Mouse (Mus musculus) adipose tissue, adult 10 weeks (tissue): ENCODE data around the gene Psph. TPM values are rescaled to one million over a fixed set of nuclear protein-coding genes. Genes with fewer than 3 reads are reported as not detected.

Experiments
- polyA plus RNA-seq: library from polyadenylated mRNA; stranded (reverse); fragments of 350-450 nt; fragmentation: Illumina TruSeq; extraction: RNeasy Lipid Tissue Mini Kit (QIAGEN cat#74804); gene quantifications from one replicate; pipeline ENCODE4 v1.2.3, GENCODE M21; 2014; ENCODE audit warnings: low read depth, low replicate concordance

The Psph gene
- polyA plus RNA-seq, result 37.1 TPM

DNA sequence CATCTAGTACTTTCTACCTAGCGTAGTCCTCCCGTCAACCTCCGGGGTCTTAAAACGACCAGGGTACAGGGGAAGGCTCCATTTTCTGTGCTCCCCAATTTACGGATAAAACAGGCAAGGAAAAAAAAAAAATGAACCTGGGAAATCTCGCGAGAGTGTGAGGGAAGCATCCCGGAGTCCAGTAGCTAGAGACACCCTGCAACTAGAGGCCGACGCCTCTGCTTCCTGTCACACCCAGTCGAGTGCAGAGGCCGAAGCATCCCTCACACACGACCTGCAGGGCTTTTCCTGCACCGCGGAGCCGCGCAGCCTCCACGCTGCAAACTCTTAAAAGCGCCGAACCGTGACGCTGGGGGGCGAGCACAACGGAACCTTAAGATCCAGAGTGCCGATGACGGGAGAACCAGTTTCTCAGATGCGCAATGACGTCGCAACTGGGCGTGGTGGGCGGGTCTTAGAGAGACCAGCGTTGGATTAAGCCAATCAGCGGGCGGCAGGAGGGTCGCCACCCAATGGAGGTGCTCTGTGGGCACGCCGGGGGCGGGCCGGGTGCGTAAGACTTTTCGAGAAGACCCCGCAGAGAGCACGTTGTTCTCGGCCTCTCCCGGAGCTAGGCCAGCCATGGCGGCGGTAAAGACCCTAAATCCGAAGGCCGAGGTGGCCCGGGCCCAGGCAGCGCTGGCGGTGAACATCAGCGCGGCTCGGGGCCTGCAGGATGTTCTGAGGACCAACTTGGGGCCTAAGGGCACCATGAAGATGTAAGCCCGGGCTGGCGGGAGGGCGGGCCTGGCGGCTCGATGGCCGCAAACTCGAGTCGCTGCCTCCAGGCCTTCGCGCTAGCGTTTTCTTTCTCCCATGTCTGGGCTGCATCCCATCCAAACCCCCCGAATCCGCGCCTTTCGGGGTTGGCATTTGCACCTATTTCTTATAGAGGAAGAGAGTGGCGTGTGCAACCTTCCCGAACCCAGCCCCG, at the start of gene Psph:
Gene Psph, minus strand, starts transcription at position 632 of the 973 bp plus-strand sequence.

GRCm38 (mm10) chr5:129724834-129725773, 62.1 kb downstream of the Psph start, which contains the start of gene Nipsnap2:
Gene Nipsnap2 (plus strand): TSS chr5:129725063.

Other genes with a start within 250 kb of the Psph start
- gene Mmp17, start 203.3 kb downstream of the Psph start, polyA plus RNA-seq, result 1.7 TPM
- 2.3 TPM for gene Zfp11, start 117.3 kb downstream of the Psph start, polyA plus RNA-seq
- gene Sept14, start 78.9 kb downstream of the Psph start, polyA plus RNA-seq, result not detected
- gene Mrps17, start 72.0 kb downstream of the Psph start, polyA plus RNA-seq, result 69.8 TPM
- gene Nipsnap2, start 62.4 kb downstream of the Psph start, polyA plus RNA-seq, result 60.8 TPM
- 34.2 TPM for gene Sumf2, start 59.5 kb upstream of the Psph start, polyA plus RNA-seq
- gene Chchd2, start 100.0 kb upstream of the Psph start, polyA plus RNA-seq, result 523 TPM
- gene Zbed5, start 108.3 kb upstream of the Psph start, polyA plus RNA-seq, result 6.5 TPM
- gene Phkg1, start 111.1 kb upstream of the Psph start, polyA plus RNA-seq, result 14.6 TPM
- 23.8 TPM for gene Nupr1l, start 121.1 kb upstream of the Psph start, polyA plus RNA-seq
- gene Vkorc1l1, start 154.5 kb upstream of the Psph start, polyA plus RNA-seq, result 55.4 TPM
- gene Gusb, start 215.6 kb upstream of the Psph start, polyA plus RNA-seq, result 51.7 TPM
- gene Asl, start 241.8 kb upstream of the Psph start, polyA plus RNA-seq, result 76.8 TPM
- 30.6 TPM for gene Crcp, start 241.8 kb upstream of the Psph start, polyA plus RNA-seq